Mouse (Mus musculus) erythroblast, embryonic 14.5 days (primary cell): ENCODE measurements around the gene Ucn2. TPM values are rescaled to one million over a fixed set of nuclear protein-coding genes. Genes with fewer than 3 reads are reported as not detected.

ENCODE experiments used
- H3K27me3 ChIP-seq: 2 replicates; pipeline ENCODE4 v1.6.1; 2012; ENCODE audit warnings: inconsistent platforms; ENCODE audit not compliant: control insufficient read depth
- H3K36me3 ChIP-seq: 2 replicates; pipeline ENCODE4 v1.6.1; 2012; ENCODE audit warnings: mild to moderate bottlenecking, inconsistent platforms; ENCODE audit not compliant: control insufficient read depth
- H3K4me1 ChIP-seq: 2 replicates; pipeline ENCODE4 v1.6.1; 2012; ENCODE audit warnings: inconsistent platforms; ENCODE audit not compliant: control insufficient read depth
- H3K4me3 ChIP-seq: replicated peaks from 2 replicates; pipeline ENCODE3; 2012; ENCODE audit warnings: moderate library complexity, mild to moderate bottlenecking, inconsistent platforms
- H3K9me3 ChIP-seq: 2 replicates; pipeline ENCODE4 v1.6.1; 2012; ENCODE audit warnings: low read length, inconsistent platforms, mixed read lengths; ENCODE audit not compliant: control insufficient read depth
- GATA1 ChIP-seq: IDR thresholded peaks from 2 replicates; pipeline ENCODE4 v1.6.1; 2012; ENCODE audit warnings: low read length, inconsistent platforms, mixed read lengths
- TAL1 ChIP-seq: IDR thresholded peaks from 3 replicates; pipeline ENCODE4 v1.6.1; 2012; ENCODE audit warnings: low read length, inconsistent platforms, mixed read lengths
- polyA plus RNA-seq: library from polyadenylated mRNA; stranded (reverse); fragments of >175 nt; gene quantifications from 2 replicates; pipeline ENCODE4 v1.2.3, GENCODE M21; 2012

The Ucn2 gene
- polyA plus RNA-seq, 1 experiment: not detected

DNA sequence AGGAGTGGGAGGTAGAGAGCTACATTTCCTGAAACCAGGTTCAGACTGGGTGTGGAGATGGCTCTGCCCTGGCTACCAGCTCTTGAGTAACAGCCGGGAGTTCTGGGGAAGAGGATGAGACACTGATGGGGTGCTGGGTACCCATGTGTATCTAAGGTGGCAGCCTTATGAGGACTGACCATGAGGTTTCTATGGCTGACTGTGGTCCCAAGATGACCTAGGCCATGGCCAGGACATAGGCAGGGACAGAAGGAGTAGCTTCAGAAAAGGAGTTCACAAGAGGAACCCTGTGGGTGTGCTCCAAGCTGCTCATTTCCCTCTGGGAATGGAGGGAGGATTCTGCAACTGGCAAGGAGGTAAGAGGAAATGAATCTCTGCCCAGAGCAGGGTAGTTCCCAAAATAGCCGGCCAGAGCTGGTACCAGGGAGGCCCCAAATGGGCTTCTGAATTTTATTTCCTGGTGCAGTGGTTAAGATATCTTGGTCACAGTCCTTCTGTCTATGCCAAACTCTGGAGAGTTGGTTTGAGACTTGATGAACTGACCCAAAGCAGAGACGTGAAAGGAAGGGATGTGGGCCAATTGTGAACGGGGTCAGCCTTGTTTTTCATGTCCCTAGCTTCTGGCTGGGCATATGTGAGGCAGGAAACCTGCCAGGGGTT, 4.1 kb downstream of the Ucn2 start:
- Histone ChIP-seq H3K4me1 (peaks cover 58% of the 10 kb centered on the region), H3K4me3 (no peak overlapping the region), H3K36me3 (no peaks in the 10 kb centered on the region), H3K27me3 (peaks cover 3% of the 10 kb centered on the region), H3K9me3 (no peaks in the 10 kb centered on the region)
- TF ChIP-seq GATA1: no peak
- no peak for TF ChIP-seq TAL1

DNA sequence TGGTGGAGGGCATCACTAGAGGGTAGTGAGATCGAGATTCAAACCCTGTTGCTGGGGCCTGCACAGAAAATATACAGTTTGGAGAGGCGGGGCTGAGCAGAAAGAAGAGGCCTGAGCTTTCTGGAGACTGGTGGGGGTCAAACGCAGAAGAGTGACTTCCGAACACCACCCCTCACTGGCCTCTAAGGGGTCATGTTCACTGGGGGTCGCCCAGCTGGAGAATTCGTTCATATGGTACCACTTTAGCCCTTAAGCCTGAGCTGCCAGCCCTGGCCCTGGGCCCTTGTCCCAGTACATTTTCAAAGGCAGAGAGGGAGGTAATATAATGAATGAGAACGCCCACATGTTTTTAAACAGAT, 4.6 kb downstream of the Ucn2 start:
- Histone ChIP-seq H3K4me3 (no peak overlapping the region), H3K27me3 (no peaks in the 10 kb centered on the region), H3K36me3 (no peaks in the 10 kb centered on the region), H3K4me1 (peaks cover 63% of the 10 kb centered on the region), H3K9me3 (no peaks in the 10 kb centered on the region)
- TF ChIP-seq GATA1 (no peak), TAL1 (no peak)

DNA sequence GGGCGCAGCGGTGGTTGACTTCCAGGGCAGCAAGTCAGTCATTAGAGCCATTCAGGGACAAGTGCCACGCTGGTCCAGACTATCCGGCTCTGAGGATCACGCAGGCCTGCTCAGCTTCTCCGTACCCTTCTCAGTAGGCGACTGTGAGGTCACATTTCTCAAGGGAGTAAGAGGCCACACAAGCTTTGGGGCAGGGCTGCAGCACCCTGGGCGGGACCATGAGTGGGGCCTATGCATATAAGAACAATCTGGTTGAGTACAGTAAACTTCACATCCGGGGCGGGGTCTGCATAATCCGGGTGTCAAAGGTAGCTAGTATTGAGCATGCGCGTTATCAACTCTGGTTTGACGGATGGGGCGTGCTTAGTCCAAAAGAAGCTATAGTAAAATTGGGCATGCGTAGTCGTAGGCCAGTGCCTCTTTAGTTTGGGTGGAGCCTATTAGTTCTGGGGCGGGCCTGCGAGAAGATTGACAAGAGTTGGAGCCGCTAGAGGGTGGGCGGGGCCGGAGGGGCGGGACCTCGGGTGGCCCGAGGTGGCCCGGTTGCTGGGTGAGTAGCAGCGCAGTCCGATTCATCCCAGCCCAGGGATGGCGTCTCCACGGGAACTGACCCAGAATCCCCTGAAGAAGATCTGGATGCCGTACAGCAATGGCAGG, 5.7 kb downstream of the Ucn2 start, which contains the start of gene Pfkfb4:
TSS of gene Pfkfb4 (plus strand) at position 351 of the 657 bp plus-strand sequence.
- H3K4me3 ChIP-seq: peak within 1 kb of the TSS; percentile 66
- no peaks in the 10 kb centered on the region for H3K27me3 ChIP-seq
- H3K36me3 ChIP-seq: no peaks in the 10 kb centered on the region
- peaks cover 70% of the 10 kb centered on the region for H3K4me1 ChIP-seq
- H3K9me3 ChIP-seq: no peaks in the 10 kb centered on the region
- TF ChIP-seq TAL1 (no peak), GATA1 (no peak)

DNA sequence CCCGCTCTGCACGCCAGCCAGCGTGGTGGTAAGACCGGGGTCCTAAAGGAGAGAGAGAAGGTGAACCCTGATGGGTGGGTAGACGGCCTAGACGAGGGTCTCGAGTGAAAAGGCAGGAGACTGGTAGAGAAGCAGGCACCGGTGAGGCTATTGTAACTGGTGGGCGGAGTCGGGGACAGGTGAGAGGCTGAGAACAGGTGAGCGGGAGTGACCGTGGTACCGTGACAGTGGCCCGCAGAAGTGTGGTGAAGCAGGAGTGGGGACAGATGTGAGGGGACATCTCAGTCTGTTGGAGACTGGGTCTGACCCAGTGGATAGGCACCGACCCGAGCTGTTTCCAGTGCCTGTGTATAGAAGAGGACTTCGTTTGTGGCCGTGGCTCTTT, 6.3 kb downstream of the Ucn2 start:
- Histone ChIP-seq H3K36me3 (no peaks in the 10 kb centered on the region), H3K27me3 (no peaks in the 10 kb centered on the region), H3K4me1 (peaks cover 70% of the 10 kb centered on the region), H3K4me3 (peak overlapping the region; percentile 66), H3K9me3 (no peaks in the 10 kb centered on the region)
- TF ChIP-seq TAL1 (no peak), GATA1 (no peak)

DNA sequence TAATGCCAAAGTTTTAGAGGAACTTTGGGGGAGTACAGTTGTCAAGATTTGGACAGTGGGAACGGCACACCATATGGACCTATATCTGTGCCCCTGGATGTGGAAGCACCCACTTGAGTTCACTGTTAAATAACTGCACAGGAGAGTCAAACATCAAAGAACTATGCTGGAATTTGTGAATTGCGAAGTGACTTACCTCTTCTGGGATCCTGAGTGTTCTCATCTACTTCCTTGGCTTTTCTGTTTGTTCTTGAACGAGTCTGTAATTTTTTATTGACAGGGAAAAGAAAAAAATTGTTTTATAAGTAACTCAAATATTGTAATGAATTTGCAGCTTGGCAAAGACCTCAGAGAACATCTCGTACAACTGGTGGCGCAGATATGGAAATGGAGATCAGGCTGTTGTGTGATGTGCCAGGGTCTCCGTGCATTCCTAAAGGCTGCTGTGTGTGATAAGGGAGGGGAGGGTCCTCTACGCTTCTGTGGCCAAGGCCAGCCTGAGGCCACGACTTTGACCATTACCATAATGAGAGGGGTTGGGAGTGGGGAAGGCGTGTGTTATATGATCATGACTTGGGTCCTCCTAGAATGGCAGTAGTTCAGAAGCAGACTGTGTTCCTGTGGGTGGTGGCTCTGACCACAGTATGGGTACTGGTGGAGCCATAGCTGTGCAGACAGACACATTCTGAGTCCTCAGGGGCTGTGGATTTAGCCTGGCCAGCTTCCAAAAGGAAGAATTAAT, 7.0 kb downstream of the Ucn2 start:
- Histone ChIP-seq H3K27me3 (no peaks in the 10 kb centered on the region), H3K4me3 (peak overlapping the region; percentile 66), H3K9me3 (no peaks in the 10 kb centered on the region), H3K36me3 (no peaks in the 10 kb centered on the region), H3K4me1 (peaks cover 66% of the 10 kb centered on the region)
- TF ChIP-seq TAL1 (no peak), GATA1 (no peak)

DNA sequence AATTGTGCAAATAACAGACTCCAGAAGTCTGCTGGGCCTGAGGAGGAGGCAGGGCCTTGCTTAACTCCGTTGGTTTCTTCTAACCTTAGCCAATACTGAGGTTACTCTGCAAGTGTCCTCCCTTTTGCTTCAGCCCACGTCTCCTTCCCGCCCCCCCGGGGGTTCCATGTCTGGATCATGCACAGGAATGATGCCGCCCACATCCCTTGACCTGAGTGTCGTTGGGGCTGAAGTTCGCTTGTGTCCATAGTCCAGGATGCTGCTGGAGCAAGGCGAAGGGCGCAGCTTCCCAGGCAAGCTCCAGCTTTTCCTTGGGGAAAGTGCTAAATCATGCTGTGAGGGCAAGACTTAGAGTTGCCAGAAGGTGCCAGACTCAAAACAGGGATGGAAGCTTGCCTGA, 10.6 kb downstream of the Ucn2 start:
- no peak overlapping the region for H3K4me3 ChIP-seq
- no peak for TF ChIP-seq TAL1
- TF ChIP-seq GATA1: no peak
- no peaks in the 10 kb centered on the region for H3K36me3 ChIP-seq
- H3K9me3 ChIP-seq: no peaks in the 10 kb centered on the region
- peaks cover 37% of the 10 kb centered on the region for H3K4me1 ChIP-seq
- no peaks in the 10 kb centered on the region for H3K27me3 ChIP-seq

DNA sequence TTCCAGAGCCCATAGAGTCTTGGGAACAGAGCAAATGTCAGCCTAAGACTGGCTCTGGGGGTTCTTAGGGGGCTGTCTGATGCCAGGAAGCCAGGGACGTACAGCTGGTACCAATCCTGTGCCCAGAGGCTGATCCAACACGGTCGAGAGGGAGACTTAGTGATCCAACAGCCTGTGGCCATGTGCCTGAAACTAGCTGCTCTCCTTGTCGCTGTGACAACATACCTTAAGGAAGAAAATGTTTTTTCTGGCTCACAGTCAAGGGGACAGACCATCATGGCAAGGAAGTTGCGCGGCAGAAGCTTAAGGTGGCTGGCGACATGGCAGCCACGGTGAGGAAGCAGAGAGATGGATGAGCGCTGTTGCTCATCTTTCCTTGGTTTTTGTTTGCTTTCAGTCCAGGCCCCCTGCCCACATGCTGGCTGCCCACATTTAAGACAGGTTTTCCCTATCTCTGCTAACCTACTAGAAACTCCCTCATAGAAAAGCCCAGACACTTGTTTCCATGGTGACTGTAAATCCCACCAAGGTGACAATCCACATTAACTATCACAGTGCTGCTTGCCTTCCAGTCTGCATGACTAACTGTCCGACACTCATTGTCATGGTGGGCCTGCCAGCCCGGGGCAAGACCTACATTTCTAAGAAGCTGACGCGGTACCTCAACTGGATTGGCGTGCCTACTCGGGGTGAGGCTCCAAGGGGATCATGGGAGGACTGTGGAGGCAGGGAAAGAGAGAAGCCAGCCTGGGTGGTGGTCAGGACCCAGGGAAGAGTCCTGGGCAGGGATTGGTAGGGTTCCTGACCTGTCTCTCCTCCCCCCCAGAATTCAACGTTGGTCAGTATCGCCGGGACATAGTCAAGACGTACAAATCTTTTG, 12.7 kb downstream of the Ucn2 start:
- Histone ChIP-seq H3K27me3 (no peaks in the 10 kb centered on the region), H3K36me3 (no peaks in the 10 kb centered on the region), H3K9me3 (no peaks in the 10 kb centered on the region), H3K4me3 (no peak overlapping the region), H3K4me1 (peaks cover 20% of the 10 kb centered on the region)
- no peak for TF ChIP-seq TAL1
- no peak for TF ChIP-seq GATA1

DNA sequence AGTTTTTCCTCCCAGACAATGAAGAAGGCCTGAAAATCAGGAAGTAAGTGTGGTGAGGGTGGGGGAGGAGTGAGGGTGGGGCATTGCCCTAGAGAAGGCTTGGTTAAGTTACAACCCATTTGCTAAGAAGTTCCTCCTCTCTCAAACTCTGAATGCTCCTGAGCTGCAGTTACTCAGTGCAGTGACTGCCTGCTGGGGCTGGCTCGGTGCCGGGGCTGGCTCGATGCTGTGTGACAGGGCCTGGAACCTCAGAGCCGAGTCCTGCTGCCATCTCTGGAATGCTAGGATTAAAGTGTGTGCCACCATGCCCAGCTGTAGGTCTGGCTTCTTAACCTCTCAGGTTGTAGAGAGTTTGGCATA, 13.3 kb downstream of the Ucn2 start:
- Histone ChIP-seq H3K4me1 (peaks cover 20% of the 10 kb centered on the region), H3K4me3 (no peak overlapping the region), H3K9me3 (no peaks in the 10 kb centered on the region)

More for the DNA sequence above, 13.3 kb downstream of the Ucn2 start:
- H3K36me3 ChIP-seq: no peaks in the 10 kb centered on the region
- TF ChIP-seq TAL1: no peak
- no peak for TF ChIP-seq GATA1
- no peaks in the 10 kb centered on the region for H3K27me3 ChIP-seq
